16 mouse cellular contexts compared by ENCODE assay signal in genomic region chr7:111243831-111244230, GRCm38 (mm10).
"Had no signal": no experiment of that assay in that cellular context is flagged by ENCODE, and none has a peak within 500 bp of the region (broad histone marks: within the 10 kb centered on the region; RNA-seq: fewer than 3 reads in every experiment).

No protein-coding gene starts in this region.

- DNase-seq: heart, postnatal 10 days; heart, postnatal 14 days; heart, postnatal 36 days; heart, postnatal 4 days; kidney, adult 11 months; kidney, adult 18-20 months; kidney, adult 2 months; kidney, adult 8-10 months; kidney, adult 9 months; kidney, postnatal 10 days; kidney, postnatal 14 days; kidney, postnatal 25 days; kidney, postnatal 36 days; kidney, postnatal 4 days; layer of hippocampus, adult 9-11 months; layer of hippocampus, postnatal 36 days had no signal
